Mouse (Mus musculus) brain, embryonic 14.5 days (tissue): ENCODE results near the gene Kirrel3. TPM values are rescaled to one million over a fixed set of nuclear protein-coding genes. Genes with fewer than 3 reads are reported as not detected.

Source experiments
- DNase-seq: peaks from one replicate; pipeline ENCODE4 v3.0.0-alpha.2; 2011; ENCODE audit warnings: low read depth
- CTCF ChIP-seq: fragments of 200-500 bp; IDR thresholded peaks from 2 replicates; pipeline ENCODE4 v1.5.1; 2012; ENCODE audit warnings: inconsistent platforms, mild to moderate bottlenecking, moderate library complexity, borderline replicate concordance; ENCODE audit not compliant: insufficient read depth, insufficient read length; ENCODE audit errors: extremely low read depth
- POLR2A ChIP-seq: fragments of 200-500 bp; IDR thresholded peaks from 2 replicates; pipeline ENCODE4 v1.6.1; 2012; ENCODE audit warnings: mild to moderate bottlenecking, inconsistent platforms, borderline replicate concordance; ENCODE audit not compliant: poor library complexity, insufficient read depth, insufficient read length, severe bottlenecking; ENCODE audit errors: extremely low read depth
- polyA plus RNA-seq: library from polyadenylated mRNA; depleted of rRNA; stranded (reverse); fragments of >200 nt; gene quantifications from 2 replicates; pipeline ENCODE4 v1.2.3, GENCODE M21; 2012

Gene Kirrel3
- polyA plus RNA-seq, 1 experiment, result 33.3 TPM

GRCm38 (mm10) chr9:34768961-34769360, 283.3 kb downstream of the Kirrel3 start:
- TF ChIP-seq POLR2A (no peak), CTCF (no peak)
- DNase-seq, result no peak

- no peak for TF ChIP-seq POLR2A
- TF ChIP-seq CTCF, result no peak
- no peak for DNase-seq
Observed at GRCm38 (mm10) chr9:34770951-34771350, 285.3 kb downstream of the Kirrel3 start.

- no peak for TF ChIP-seq CTCF
- TF ChIP-seq POLR2A, result no peak
- DNase-seq, result no peak
Observed at GRCm38 (mm10) chr9:34771401-34771800, 285.7 kb downstream of the Kirrel3 start.

- DNase-seq, result peak; percentile 78
- TF ChIP-seq CTCF, result no peak
Observed at GRCm38 (mm10) chr9:34772022-34772437, 286.3 kb downstream of the Kirrel3 start.

- no peak for DNase-seq
- no peak for TF ChIP-seq CTCF
Observed at GRCm38 (mm10) chr9:34781356-34781755, 295.7 kb downstream of the Kirrel3 start.

DNA sequence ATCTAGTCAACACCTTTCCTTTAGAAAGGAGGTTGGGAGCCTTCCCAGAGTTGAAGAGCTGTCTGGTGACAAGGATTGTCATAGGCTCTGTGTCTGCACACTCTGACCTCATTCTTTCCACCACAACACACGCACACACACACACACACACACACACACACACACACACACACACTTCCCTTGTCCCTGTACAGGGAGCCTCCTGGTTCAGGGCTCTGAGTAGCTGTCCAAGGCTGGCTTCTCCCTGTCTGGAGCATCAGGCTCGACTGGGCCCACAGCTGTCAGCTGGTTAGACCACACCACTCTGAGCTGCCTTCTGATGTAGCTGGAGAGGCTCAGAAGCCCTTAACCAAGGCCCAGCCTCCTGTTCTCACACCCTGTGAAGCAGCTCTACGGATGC, 302.2 kb downstream of the Kirrel3 start:
- no peak for TF ChIP-seq CTCF
- no peak for TF ChIP-seq POLR2A
- no peak for DNase-seq

- TF ChIP-seq POLR2A (no peak), CTCF (no peak)
- no peak for DNase-seq
Observed at GRCm38 (mm10) chr9:34795226-34795625, 309.5 kb downstream of the Kirrel3 start.

DNA sequence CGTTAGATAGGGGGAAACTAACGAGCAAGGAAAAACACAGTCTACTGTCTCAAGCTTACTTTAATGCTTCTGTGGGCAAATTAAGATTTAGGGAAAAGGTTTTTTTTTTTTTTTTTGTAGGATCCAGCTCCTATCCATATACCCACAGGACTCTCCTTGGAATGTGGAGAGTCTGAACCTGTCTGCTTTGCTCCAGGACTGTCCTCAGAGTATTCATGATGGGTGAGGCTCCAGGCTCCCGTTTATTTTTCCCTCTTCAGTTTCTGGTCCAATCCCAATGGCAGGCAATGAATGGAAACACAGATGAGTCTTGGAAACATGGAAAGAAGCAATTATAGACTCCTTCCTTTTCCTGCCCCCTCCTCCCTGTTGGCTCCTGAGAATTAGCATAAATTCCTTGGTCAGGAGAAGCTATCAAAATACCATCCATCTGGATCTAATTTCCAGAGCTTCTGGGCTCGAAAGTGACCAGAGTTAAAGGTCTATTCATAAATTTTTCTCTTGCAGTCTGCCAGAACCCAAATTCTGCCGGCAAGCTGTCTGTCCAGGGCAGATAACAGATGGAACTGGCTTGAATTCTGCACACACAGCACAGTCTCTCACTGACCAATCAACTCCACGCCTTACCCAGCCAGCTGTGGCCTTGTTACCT, 312.1 kb downstream of the Kirrel3 start:
- TF ChIP-seq CTCF (no peak), POLR2A (no peak)
- DNase-seq, result no peak

- TF ChIP-seq CTCF, result no peak
- no peak for TF ChIP-seq POLR2A
- DNase-seq, result no peak
Observed at GRCm38 (mm10) chr9:34801662-34802061, 316.0 kb downstream of the Kirrel3 start.

GRCm38 (mm10) chr9:34806854-34807253, 321.2 kb downstream of the Kirrel3 start:
- no peak for DNase-seq
- TF ChIP-seq POLR2A (no peak), CTCF (no peak)

- no peak for DNase-seq
- TF ChIP-seq POLR2A, result no peak
- no peak for TF ChIP-seq CTCF
Observed at GRCm38 (mm10) chr9:34809993-34810513, 324.4 kb downstream of the Kirrel3 start.

DNA sequence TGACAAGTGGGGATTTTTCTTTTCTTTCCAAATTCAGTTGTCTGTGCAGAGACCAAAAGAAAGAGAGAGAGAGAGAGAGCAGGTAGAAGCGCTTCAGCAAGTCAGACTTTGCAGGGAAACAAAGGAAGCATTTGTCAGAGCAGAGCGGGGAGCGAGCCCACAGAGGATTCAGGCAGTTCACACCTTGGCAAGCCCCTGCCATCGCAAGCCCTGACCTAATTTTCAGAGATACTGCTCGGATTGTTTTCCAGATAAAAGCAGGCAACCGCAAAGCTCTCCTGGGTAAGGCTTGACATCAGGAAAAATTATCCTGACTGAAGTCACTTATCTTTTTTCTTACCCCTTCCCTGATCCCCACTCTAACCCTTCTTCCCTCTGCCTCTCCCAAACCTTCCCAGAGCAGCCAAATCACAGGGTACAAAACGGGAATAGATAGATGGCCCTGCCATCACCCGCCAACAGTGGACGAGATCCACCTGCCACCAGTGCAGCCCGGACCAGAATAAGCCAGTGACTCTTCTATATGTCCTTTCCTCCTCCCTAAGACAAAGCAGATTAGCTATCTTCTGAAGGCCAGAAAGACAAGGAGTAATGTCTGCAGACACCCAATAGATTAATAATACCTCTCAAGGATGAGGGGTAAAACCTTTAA, 332.8 kb downstream of the Kirrel3 start:
- DNase-seq, result peak; percentile 56
- TF ChIP-seq CTCF (no peak), POLR2A (no peak)

- TF ChIP-seq CTCF, result no peak
- TF ChIP-seq POLR2A, result no peak
- DNase-seq, result peak; percentile 85
Observed at GRCm38 (mm10) chr9:34824358-34825088, 338.8 kb downstream of the Kirrel3 start.
